Mouse (Mus musculus) ES-E14 (cell line): Measurements from ENCODE around the gene Sgca.

Source experiments
- CHD2 ChIP-seq: IDR thresholded peaks from 2 replicates; pipeline ENCODE4 v1.6.1; 2014; ENCODE audit warnings: mild to moderate bottlenecking, low read depth, low read length, inconsistent platforms
- HCFC1 ChIP-seq: IDR thresholded peaks from 2 replicates; pipeline ENCODE4 v1.6.1; 2012; ENCODE audit warnings: low read length, inconsistent platforms, borderline replicate concordance; ENCODE audit not compliant: insufficient read depth
- ZNF384 ChIP-seq: IDR thresholded peaks from 2 replicates; pipeline ENCODE4 v1.6.1; 2012; ENCODE audit warnings: low read depth, low read length, inconsistent platforms

DNA sequence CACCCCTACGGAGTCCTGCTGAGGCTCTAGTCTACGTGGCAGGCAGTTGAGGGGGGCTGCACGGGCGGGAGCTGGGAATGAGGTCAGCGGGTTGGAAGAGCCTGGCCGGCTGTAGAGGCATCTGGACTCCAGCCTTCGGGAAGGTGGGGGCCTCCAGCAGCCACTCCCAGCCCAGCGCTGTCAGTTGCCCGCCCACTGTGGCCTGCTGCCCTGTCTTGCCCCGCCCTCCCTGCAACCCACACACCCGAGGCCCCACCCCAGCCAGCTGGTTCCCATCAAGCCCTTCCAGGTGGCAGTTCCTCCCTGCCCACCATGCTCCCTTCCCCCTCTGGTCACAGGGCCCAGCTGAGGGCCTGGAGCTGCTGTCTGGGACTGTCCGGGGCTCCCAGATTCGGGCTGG lies 47.3 kb downstream of the Sgca start:
- TF ChIP-seq HCFC1 (no peak), ZNF384 (no peak), CHD2 (no peak)
